Mouse (Mus musculus) CH12.LX (cell line): ENCODE results near the gene Zdhhc1. TPM values are rescaled to one million over a fixed set of nuclear protein-coding genes. Genes with fewer than 3 reads are reported as not detected.
A peak's percentile ranks its signal among the peaks of the same experiment; 100 is the strongest.

Experiments used
- DNase-seq: peaks from one replicate; pipeline ENCODE4 v3.0.0-alpha.2; 2013; ENCODE audit errors: extremely low read depth
- H3K27ac ChIP-seq: 2 replicates; pipeline ENCODE4 v1.5.1; 2012; ENCODE audit warnings: low read depth, mild to moderate bottlenecking, control low read depth, moderate library complexity; ENCODE audit not compliant: insufficient read depth
- H3K27me3 ChIP-seq: replicated peaks from 2 replicates; pipeline ENCODE3; 2012; ENCODE audit warnings: inconsistent platforms
- H3K36me3 ChIP-seq, 2 experiments: replicated peaks in 1 of 2; 2 replicates each; pipeline versions ENCODE3 to v1.6.1; 2012; ENCODE audit warnings: inconsistent platforms in 1 of 2, low read length in 1 of 2, mild to moderate bottlenecking in 1 of 2, mixed read lengths in 1 of 2, moderate library complexity in 1 of 2; ENCODE audit not compliant: control insufficient read depth in 1 of 2, insufficient read depth in 1 of 2
- H3K4me1 ChIP-seq, 2 experiments: 2 replicates each; pipeline ENCODE4 v1.6.1; 2012; ENCODE audit warnings: inconsistent platforms in 1 of 2, moderate library complexity in 1 of 2; ENCODE audit not compliant: insufficient read depth in 2 of 2, control insufficient read depth in 1 of 2
- H3K4me2 ChIP-seq: 2 replicates; pipeline ENCODE4 v1.6.1; 2012; ENCODE audit warnings: low read depth, mild to moderate bottlenecking, control low read depth; ENCODE audit not compliant: poor library complexity, insufficient read depth, severe bottlenecking
- H3K4me3 ChIP-seq, 3 experiments: fragments of 150-350 bp in 1 of 3; sonication (generic) in 1 of 3; replicated peaks in 1 of 3; 2 replicates each; pipeline versions ENCODE3 to v1.5.1; 2011 to 2012; ENCODE audit warnings: low read depth in 2 of 3, low read length in 2 of 3, mild to moderate bottlenecking in 2 of 3, moderate library complexity in 2 of 3, control low read depth in 1 of 3, improper control_type of control experiment in 1 of 3, inconsistent platforms in 1 of 3, mixed read lengths in 1 of 3; ENCODE audit not compliant: poor library complexity in 1 of 3
- H3K79me2 ChIP-seq: replicated peaks from 2 replicates; pipeline ENCODE4 v1.6.1; 2012; ENCODE audit warnings: mild to moderate bottlenecking, moderate library complexity; ENCODE audit not compliant: control insufficient read depth, poor library complexity, insufficient read depth, severe bottlenecking; ENCODE audit errors: extremely low read depth
- H3K9ac ChIP-seq: 2 replicates; pipeline ENCODE4 v1.6.1; 2012; ENCODE audit warnings: low read depth, mild to moderate bottlenecking, control low read depth, moderate library complexity; ENCODE audit not compliant: insufficient read depth
- H3K9me3 ChIP-seq: replicated peaks from 2 replicates; pipeline ENCODE3; 2012; ENCODE audit warnings: low read length, inconsistent platforms, mixed read lengths
- CTCF ChIP-seq, 2 experiments: IDR thresholded peaks in 1 of 2; conservative IDR thresholded peaks in 1 of 2; 2 replicates each; pipeline ENCODE4 v1.5.1; 2011 to 2012; ENCODE audit warnings: low read depth in 2 of 2, low read length in 2 of 2, improper control_type of control experiment in 1 of 2, inconsistent platforms in 1 of 2, mild to moderate bottlenecking in 1 of 2, moderate library complexity in 1 of 2
- E2F4 ChIP-seq: IDR thresholded peaks from 2 replicates; pipeline ENCODE4 v1.6.1; 2011; ENCODE audit warnings: low read depth, low read length, improper control_type of control experiment; ENCODE audit not compliant: insufficient replicate concordance
- EP300 ChIP-seq: IDR thresholded peaks from 2 replicates; pipeline ENCODE4 v1.6.1; 2011; ENCODE audit warnings: low read length, improper control_type of control experiment
- ETS1 ChIP-seq: conservative IDR thresholded peaks from 2 replicates; pipeline ENCODE4 v1.6.1; 2012; ENCODE audit warnings: low read depth, mild to moderate bottlenecking, inconsistent platforms, low read length, improper control_type of control experiment, moderate library complexity
- GABPA ChIP-seq: IDR thresholded peaks from 2 replicates; pipeline ENCODE4 v1.6.1; 2012; ENCODE audit warnings: low read depth, low read length, improper control_type of control experiment, inconsistent platforms; ENCODE audit not compliant: insufficient replicate concordance
- HCFC1 ChIP-seq: IDR thresholded peaks from 2 replicates; pipeline ENCODE4 v1.6.1; 2012; ENCODE audit warnings: low read depth, mild to moderate bottlenecking, inconsistent platforms, low read length, improper control_type of control experiment
- IRF4 ChIP-seq: IDR thresholded peaks from 2 replicates; pipeline ENCODE4 v1.6.1; 2014; ENCODE audit warnings: low read depth, mild to moderate bottlenecking, inconsistent platforms, low read length, improper control_type of control experiment
- KAT2A ChIP-seq: IDR thresholded peaks from 2 replicates; pipeline ENCODE4 v1.6.1; 2012; ENCODE audit warnings: low read length, improper control_type of control experiment, inconsistent platforms; ENCODE audit not compliant: insufficient replicate concordance
- MAX ChIP-seq: IDR thresholded peaks from 2 replicates; pipeline ENCODE4 v1.6.1; 2011; ENCODE audit warnings: low read length, improper control_type of control experiment
- MAZ ChIP-seq: IDR thresholded peaks from 2 replicates; pipeline ENCODE4 v1.6.1; 2012; ENCODE audit warnings: low read depth, mild to moderate bottlenecking, inconsistent platforms, low read length, improper control_type of control experiment, moderate library complexity
- MYC ChIP-seq: IDR thresholded peaks from 2 replicates; pipeline ENCODE4 v1.6.1; 2011; ENCODE audit warnings: low read depth, mild to moderate bottlenecking, improper control_type of control experiment, low read length
- NELFE ChIP-seq: IDR thresholded peaks from 2 replicates; pipeline ENCODE4 v1.6.1; 2011; ENCODE audit warnings: low read depth, low read length, improper control_type of control experiment
- NRF1 ChIP-seq: IDR thresholded peaks from 2 replicates; pipeline ENCODE4 v1.6.1; 2014; ENCODE audit warnings: low read depth, mild to moderate bottlenecking, inconsistent platforms, low read length, improper control_type of control experiment, moderate library complexity
- POLR2A ChIP-seq: IDR thresholded peaks from 2 replicates; pipeline ENCODE4 v1.6.1; 2011; ENCODE audit warnings: low read depth, mild to moderate bottlenecking, improper control_type of control experiment, low read length
- POLR2AphosphoS2 ChIP-seq: IDR thresholded peaks from 2 replicates; pipeline ENCODE4 v1.6.1; 2011; ENCODE audit warnings: low read depth, low read length, improper control_type of control experiment
- RAD21 ChIP-seq: IDR thresholded peaks from 2 replicates; pipeline ENCODE4 v1.6.1; 2011; ENCODE audit warnings: low read depth, mild to moderate bottlenecking, low read length, improper control_type of control experiment, moderate library complexity
- RCOR1 ChIP-seq: conservative IDR thresholded peaks from 2 replicates; pipeline ENCODE4 v1.6.1; 2012; ENCODE audit warnings: low read depth, mild to moderate bottlenecking, inconsistent platforms, low read length, improper control_type of control experiment
- SMC3 ChIP-seq: IDR thresholded peaks from 2 replicates; pipeline ENCODE4 v1.6.1; 2011; ENCODE audit warnings: low read depth, low read length, improper control_type of control experiment
- TCF12 ChIP-seq: IDR thresholded peaks from 2 replicates; pipeline ENCODE4 v1.6.1; 2014; ENCODE audit warnings: low read depth, mild to moderate bottlenecking, inconsistent platforms, low read length, improper control_type of control experiment
- ZMIZ1 ChIP-seq: IDR thresholded peaks from 2 replicates; pipeline ENCODE4 v1.6.1; 2012; ENCODE audit warnings: low read depth, mild to moderate bottlenecking, inconsistent platforms, low read length, improper control_type of control experiment
- ZNF384 ChIP-seq: IDR thresholded peaks from 2 replicates; pipeline ENCODE4 v1.6.1; 2012; ENCODE audit warnings: low read depth, low read length, improper control_type of control experiment, inconsistent platforms
- dilution Hi-C: fragments of 300-500 bp; cut with MboI; formaldehyde crosslinking; loops from 2 replicates; pipeline ENCODE4 v1.14.3; 2020; ENCODE audit warnings: low sequenced_read_pairs; ENCODE audit not compliant: extremely low pct_unique_long_range_greater_than_20kb, extremely low pct_ligation_motif_present
- in situ Hi-C: fragments of 300-500 bp; cut with MboI; formaldehyde crosslinking; loops from 3 replicates; pipeline ENCODE4 v1.14.3; 2019; ENCODE audit warnings: low sequenced_read_pairs, low pct_ligation_motif_present, low pct_unique_long_range_greater_than_20kb, mixed read lengths
- polyA plus RNA-seq: library from polyadenylated mRNA; unstranded; fragments of >175 nt; gene quantifications from 2 replicates; pipeline ENCODE4 v1.2.1, GENCODE M21; 2012; ENCODE audit warnings: low read depth; ENCODE audit not compliant: insufficient read length
- total RNA-seq, 2 experiments: library from RNA; depleted of rRNA; stranded (reverse); fragments of 300-350 nt in 1 of 2; fragments of >200 nt in 1 of 2; gene quantifications; 2 replicates each; pipeline ENCODE4 v1.2.3; 2012 to 2014

Gene Zdhhc1
- total and polyA plus RNA-seq, 3 experiments: 1.6 to 3.6 (median 2.6) TPM

DNA sequence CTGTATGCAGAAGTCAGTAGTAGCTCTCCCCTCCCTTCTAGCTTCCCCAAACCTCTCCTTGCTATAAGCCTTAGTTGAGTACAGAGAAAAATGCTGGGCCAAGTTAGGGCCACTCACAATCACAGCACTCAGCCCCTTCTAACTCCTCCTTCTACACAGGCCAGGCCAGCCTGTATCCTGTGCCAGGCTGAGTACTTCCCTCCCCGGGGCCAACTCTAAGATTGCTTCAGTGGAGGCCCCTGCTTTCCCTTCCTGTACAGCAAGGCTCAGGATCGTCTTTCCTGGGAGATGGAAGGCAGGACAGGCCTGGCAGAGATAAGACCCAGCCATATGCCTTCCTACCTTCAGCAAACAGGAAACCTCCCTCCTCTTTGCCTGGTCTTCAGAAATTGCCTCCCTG lies 36.7 kb upstream of the Zdhhc1 start:
- dilution Hi-C loops: no loop called here
- Histone ChIP-seq H3K9ac (no peak overlapping the region), H3K79me2 (no peaks in the 10 kb centered on the region), H3K4me1 (peaks cover 0 to 9% of the 10 kb centered on the region in 2 experiments; a peak in 2 of 4 replicates), H3K27me3 (no peaks in the 10 kb centered on the region), H3K9me3 (no peaks in the 10 kb centered on the region), H3K4me3 (no peak overlapping the region), H3K36me3 (peaks cover 37 to 86% of the 10 kb centered on the region in 2 experiments), H3K4me2 (no peak overlapping the region), H3K27ac (no peak overlapping the region)
- TF ChIP-seq ZNF384: no peak
- TF ChIP-seq IRF4: no peak
- no peak for TF ChIP-seq RAD21
- TF ChIP-seq RCOR1: no peak
- in situ Hi-C loops: no loop called here
- DNase-seq: no peak

DNA sequence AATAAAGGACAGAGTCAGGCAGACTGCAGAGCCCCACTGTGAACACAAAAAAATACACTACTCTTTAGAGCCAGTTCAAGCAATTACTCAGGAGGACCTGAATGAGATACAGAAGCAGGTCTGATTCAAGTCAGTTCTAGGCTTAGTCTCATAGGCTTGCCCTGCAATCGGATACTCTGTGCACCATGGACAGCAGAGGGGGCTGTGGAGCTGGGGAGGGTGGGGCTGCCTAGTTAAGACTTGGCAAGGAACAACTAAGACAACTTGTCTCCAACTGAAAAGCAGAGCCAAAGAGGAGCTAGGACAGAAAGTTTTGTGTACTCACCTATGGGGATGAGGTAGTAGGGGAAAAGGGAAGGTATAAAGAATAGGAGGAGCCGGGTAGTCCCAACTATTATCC lies 35.1 kb upstream of the Zdhhc1 start:
- Histone ChIP-seq H3K4me2 (no peak overlapping the region), H3K27ac (no peak overlapping the region), H3K9ac (no peak overlapping the region), H3K4me3 (no peak overlapping the region), H3K9me3 (no peaks in the 10 kb centered on the region), H3K36me3 (peaks cover 29 to 86% of the 10 kb centered on the region in 2 experiments), H3K79me2 (no peaks in the 10 kb centered on the region), H3K4me1 (peaks cover 0 to 9% of the 10 kb centered on the region in 2 experiments; a peak in 2 of 4 replicates), H3K27me3 (no peaks in the 10 kb centered on the region)
- in situ Hi-C loops (no loop called here), dilution Hi-C loops (no loop called here)
- peak; percentile 37 for DNase-seq
- peak; percentile 36; the same call in 1 of the 2 replicates for TF ChIP-seq SMC3
- peak in 1 of 2 experiments; percentile 56; a peak in 2 of 4 replicates for TF ChIP-seq CTCF (conservative IDR thresholded peaks at IDR 0.05 in 1 of 2, IDR thresholded peaks at IDR 0.05 in 1 of 2; ENCODE audit: low read depth in 2 of 2, low read length in 2 of 2)
- peak; percentile 68; the same call in 1 of the 2 replicates for TF ChIP-seq MAZ
- no peak for TF ChIP-seq POLR2A
- TF ChIP-seq ETS1: no peak
- no peak for TF ChIP-seq KAT2A
- TF ChIP-seq GABPA: no peak

DNA sequence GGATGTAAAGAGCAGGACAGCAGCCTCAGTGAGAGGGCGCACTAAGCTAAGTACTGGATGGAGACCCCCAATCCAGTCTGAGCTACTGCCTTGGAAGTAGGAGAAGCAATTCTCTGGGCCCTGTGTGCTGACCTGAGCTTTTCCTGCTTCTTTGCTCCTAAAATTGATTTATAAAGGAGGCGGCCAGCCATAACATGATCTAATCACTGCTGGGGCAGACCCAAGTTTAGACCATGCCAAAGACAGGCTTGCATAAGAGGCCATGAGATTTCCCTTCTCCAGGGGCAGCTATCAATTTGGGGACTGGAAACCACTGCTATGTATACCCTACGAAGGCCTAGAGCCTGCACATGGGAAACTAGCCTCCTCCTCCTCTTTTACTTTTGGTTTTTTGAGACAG lies 32.6 kb upstream of the Zdhhc1 start:
- Histone ChIP-seq H3K4me2 (no peak overlapping the region), H3K36me3 (peaks cover 33 to 90% of the 10 kb centered on the region in 2 experiments)

More for the DNA sequence above, 32.6 kb upstream of the Zdhhc1 start:
- dilution Hi-C loops: no loop called here
- TF ChIP-seq ZMIZ1: no peak
- no peak for TF ChIP-seq TCF12
- no peak for TF ChIP-seq NELFE
- no peak for TF ChIP-seq E2F4
- no peak for TF ChIP-seq POLR2AphosphoS2
- TF ChIP-seq HCFC1: no peak
- no peak for TF ChIP-seq NRF1
- TF ChIP-seq KAT2A: no peak
- TF ChIP-seq MYC: no peak
- TF ChIP-seq MAX: no peak
- no peak for TF ChIP-seq EP300
- H3K27ac ChIP-seq: no peak overlapping the region
- H3K27me3 ChIP-seq: no peaks in the 10 kb centered on the region
- H3K9me3 ChIP-seq: no peaks in the 10 kb centered on the region
- in situ Hi-C loops: loop anchor here (5.0 kb wide), 1 partner anchor 33 kb away; no protein-coding TSS in a partner anchor
- DNase-seq: no peak
- H3K4me1 ChIP-seq: peaks cover 0 to 9% of the 10 kb centered on the region in 2 experiments; a peak in 2 of 4 replicates
- H3K9ac ChIP-seq: no peak overlapping the region
- no peaks in the 10 kb centered on the region for H3K79me2 ChIP-seq
- H3K4me3 ChIP-seq: no peak overlapping the region
